Mouse (Mus musculus) testis, adult 10 weeks (tissue): Measurements from ENCODE around the gene A030005L19Rik. TPM values are rescaled to one million over a fixed set of nuclear protein-coding genes. Genes with fewer than 3 reads are reported as not detected.

ENCODE experiments used
- polyA plus RNA-seq: library from polyadenylated mRNA; stranded (reverse); fragments of 350-450 nt; fragmentation: Illumina TruSeq; extraction: RNeasy Lipid Tissue Mini Kit (QIAGEN cat#74804); gene quantifications from one replicate; pipeline ENCODE4 v1.2.3, GENCODE M21; 2014; ENCODE audit warnings: low read depth, low replicate concordance

A030005L19Rik gene
- 0.87 TPM for polyA plus RNA-seq

GRCm38 (mm10) chr1:82913025-82913424 is at the start of gene A030005L19Rik:
A030005L19Rik (plus strand) TSS chr1:82913325.

GRCm38 (mm10) chr1:82924650-82925049 is 11.5 kb downstream of the A030005L19Rik start, which contains the start of gene A030014E15Rik:
A030014E15Rik (plus strand) TSS chr1:82924917.

GRCm38 (mm10) chr1:82931326-82931725 is 18.2 kb downstream of the A030005L19Rik start, which contains the start of gene Gm6217:
Gm6217 (minus strand) TSS chr1:82931399.

GRCm38 (mm10) chr1:82943295-82943694 is 30.2 kb downstream of the A030005L19Rik start, which contains the start of gene A030003K21Rik:
A030003K21Rik (minus strand) TSS chr1:82943388.

GRCm38 (mm10) chr1:82955913-82956312 is 42.8 kb downstream of the A030005L19Rik start, which contains the start of gene Gm7544:
Gm7544 (minus strand) TSS chr1:82956013.

GRCm38 (mm10) chr1:82959870-82960385 is 46.8 kb downstream of the A030005L19Rik start, which contains the start of gene Gm47955:
Gm47955 (plus strand) TSS chr1:82960286.

Other genes starting within 250 kb of the A030005L19Rik start
- 614 TPM for gene Mff, start 188.4 kb upstream of the A030005L19Rik start, polyA plus RNA-seq
- gene Tm4sf20, start 144.9 kb upstream of the A030005L19Rik start, polyA plus RNA-seq, result 0.22 TPM
- not detected for gene Gm47791, start 142.1 kb upstream of the A030005L19Rik start, polyA plus RNA-seq
- gene Agfg1, start 73.8 kb upstream of the A030005L19Rik start, polyA plus RNA-seq, result 189 TPM
- not detected for gene A030014E15Rik, start 11.6 kb downstream of the A030005L19Rik start, polyA plus RNA-seq
- not detected for gene Gm6217, start 18.1 kb downstream of the A030005L19Rik start, polyA plus RNA-seq
- not detected for gene A030003K21Rik, start 30.1 kb downstream of the A030005L19Rik start, polyA plus RNA-seq
- not detected for gene Gm7544, start 42.7 kb downstream of the A030005L19Rik start, polyA plus RNA-seq
- gene Gm47955, start 47.0 kb downstream of the A030005L19Rik start, polyA plus RNA-seq, result not detected
- not detected for gene Gm47959, start 87.2 kb downstream of the A030005L19Rik start, polyA plus RNA-seq
- gene Slc19a3, start 125.1 kb downstream of the A030005L19Rik start, polyA plus RNA-seq, result 0.38 TPM
- not detected for gene Krtap28-10, start 129.2 kb downstream of the A030005L19Rik start, polyA plus RNA-seq
- gene Gm47969, start 131.6 kb downstream of the A030005L19Rik start, polyA plus RNA-seq, result not detected
- not detected for gene A030005K14Rik, start 146.1 kb downstream of the A030005L19Rik start, polyA plus RNA-seq
- not detected for gene Krtap28-13, start 147.6 kb downstream of the A030005L19Rik start, polyA plus RNA-seq
- gene Ccl20, start 203.4 kb downstream of the A030005L19Rik start, polyA plus RNA-seq, result not detected
- 51.0 TPM for gene Daw1, start 246.4 kb downstream of the A030005L19Rik start, polyA plus RNA-seq